Mouse (Mus musculus) erythroblast, embryonic 14.5 days (primary cell): ENCODE measurements around the gene Rfpl4b.

Experiments used
- GATA1 ChIP-seq: IDR thresholded peaks from 2 replicates; pipeline ENCODE4 v1.6.1; 2012; ENCODE audit warnings: low read length, inconsistent platforms, mixed read lengths
- TAL1 ChIP-seq: IDR thresholded peaks from 3 replicates; pipeline ENCODE4 v1.6.1; 2012; ENCODE audit warnings: low read length, inconsistent platforms, mixed read lengths

DNA sequence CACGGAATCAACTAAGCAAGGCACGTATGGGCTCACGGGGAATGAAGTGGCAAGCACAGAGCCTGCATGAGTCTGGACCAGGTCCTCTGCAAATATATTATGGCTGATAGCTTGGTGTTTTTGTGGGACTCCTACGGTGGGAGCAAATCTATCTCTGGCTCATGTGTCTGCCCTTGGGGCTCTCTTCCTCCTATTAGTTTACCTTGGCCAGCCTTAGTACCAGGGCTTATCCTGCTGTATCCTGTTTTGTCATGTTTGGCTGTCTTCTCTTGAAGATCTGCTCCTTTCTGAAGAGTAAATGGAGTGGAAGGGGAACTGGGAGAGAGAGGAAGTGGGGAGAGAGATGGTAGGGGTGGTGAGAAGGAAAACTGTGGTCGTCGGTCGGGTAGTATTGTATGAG, 18.3 kb downstream of the Rfpl4b start:
- TF ChIP-seq TAL1 (no peak), GATA1 (no peak)
